Mouse (Mus musculus) embryonic facial prominence, embryonic 13.5 days (tissue): Measurements from ENCODE around the gene Ctdspl2. TPM values are rescaled to one million over a fixed set of nuclear protein-coding genes. Genes with fewer than 3 reads are reported as not detected.
"Not testable (repeated sequence)": the region's sequence is repeated elsewhere in the genome, so short reads cannot be mapped to it uniquely, and the experiment has no call there.

ENCODE experiments used
- ATAC-seq: fragments of 200-750 bp; cut with Nextera tagmentation; 2 replicates; pipeline ENCODE4 v1.8.0; 2017; ENCODE audit warnings: low read depth; ENCODE audit not compliant: insufficient number of reproducible peaks, insufficient read depth, low FRiP score, low TSS enrichment
- H3K27ac ChIP-seq: fragments of 300-500 bp; sonication (generic); 2 replicates; pipeline ENCODE4 v1.5.1; 2015; ENCODE audit warnings: moderate library complexity, mild to moderate bottlenecking, inconsistent platforms
- H3K27me3 ChIP-seq: fragments of 300-500 bp; sonication (generic); 2 replicates; pipeline ENCODE4 v1.6.1; 2015; ENCODE audit warnings: mild to moderate bottlenecking, inconsistent platforms
- H3K36me3 ChIP-seq: fragments of 300-500 bp; sonication (generic); 2 replicates; pipeline ENCODE4 v1.6.1; 2015; ENCODE audit warnings: mild to moderate bottlenecking, inconsistent platforms
- H3K4me1 ChIP-seq: fragments of 300-500 bp; sonication (generic); 2 replicates; pipeline ENCODE4 v1.6.1; 2015; ENCODE audit warnings: inconsistent platforms
- H3K4me2 ChIP-seq: fragments of 300-500 bp; sonication (generic); 2 replicates; pipeline ENCODE4 v1.6.1; 2015; ENCODE audit warnings: moderate library complexity, mild to moderate bottlenecking, inconsistent platforms
- H3K4me3 ChIP-seq: fragments of 300-500 bp; sonication (generic); 2 replicates; pipeline ENCODE4 v1.5.1; 2015; ENCODE audit warnings: mild to moderate bottlenecking, inconsistent platforms
- H3K9ac ChIP-seq: fragments of 300-500 bp; sonication (generic); 2 replicates; pipeline ENCODE4 v1.6.1; 2015; ENCODE audit warnings: mild to moderate bottlenecking, inconsistent platforms
- H3K9me3 ChIP-seq: fragments of 300-500 bp; sonication (generic); 2 replicates; pipeline ENCODE4 v1.6.1; 2016; ENCODE audit warnings: inconsistent platforms
- WGBS: fragments of 180-500 bp; shearing (Covaris S2); methylation state at CpG from one replicate; pipeline ENCODE4 v1.1.7; 2015; ENCODE audit warnings: mixed read lengths; 5-methylcytosine and 5-hydroxymethylcytosine counted together
- polyA plus RNA-seq: library from polyadenylated mRNA; unstranded; fragments of >200 nt; fragmentation: Nextera tagmentation; extraction: Ambion mirVana; gene quantifications from 2 replicates; pipeline ENCODE4 v1.2.1, GENCODE M21; 2015

Gene Ctdspl2
- polyA plus RNA-seq: 66.5 and 74.0 TPM in 2 replicates

DNA sequence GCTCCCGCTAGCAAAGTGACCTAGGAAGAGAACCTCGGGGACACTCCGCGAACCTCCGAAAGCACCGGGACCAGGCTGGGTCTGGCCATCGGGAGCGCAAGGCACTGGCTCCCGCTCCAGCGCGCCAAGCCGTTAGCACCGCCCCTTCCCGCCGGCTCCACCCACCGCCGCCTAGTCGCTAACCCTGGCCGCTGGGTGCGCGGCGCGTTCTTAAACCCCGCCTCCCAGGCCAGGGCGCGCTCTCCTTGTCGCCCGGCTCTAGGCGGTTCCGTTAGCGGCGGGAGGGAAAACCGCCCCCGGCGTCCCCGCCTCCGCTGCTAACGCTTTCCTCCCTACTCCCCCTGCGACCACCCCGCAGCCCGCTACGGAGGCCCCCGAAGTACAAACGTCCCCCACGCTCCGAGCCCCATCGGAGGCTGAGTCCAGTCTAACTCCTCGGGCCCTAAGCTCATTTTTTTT, at the start of gene Ctdspl2, which contains the start of gene Mageb3:
Gene Ctdspl2 (plus strand): TSS at position 237 of the 459 bp plus-strand sequence.
Gene Mageb3 (minus strand): TSS at position 328 of the 459 bp plus-strand sequence.
- Histone ChIP-seq H3K9ac (peak within 1 kb of the TSS; percentile 99), H3K27ac (peak within 1 kb of the TSS; percentile 94), H3K36me3 (peaks cover 7% of the 10 kb centered on the region), H3K9me3 (no peaks in the 10 kb centered on the region), H3K4me2 (peak within 1 kb of the TSS; percentile 74), H3K4me1 (peaks cover 20% of the 10 kb centered on the region), H3K4me3 (peak within 1 kb of the TSS; percentile 96), H3K27me3 (no peaks in the 10 kb centered on the region)
- under 1% methylated on average over 48 of the region's 48 CpGs for WGBS
- peak; percentile 98 for ATAC-seq

DNA sequence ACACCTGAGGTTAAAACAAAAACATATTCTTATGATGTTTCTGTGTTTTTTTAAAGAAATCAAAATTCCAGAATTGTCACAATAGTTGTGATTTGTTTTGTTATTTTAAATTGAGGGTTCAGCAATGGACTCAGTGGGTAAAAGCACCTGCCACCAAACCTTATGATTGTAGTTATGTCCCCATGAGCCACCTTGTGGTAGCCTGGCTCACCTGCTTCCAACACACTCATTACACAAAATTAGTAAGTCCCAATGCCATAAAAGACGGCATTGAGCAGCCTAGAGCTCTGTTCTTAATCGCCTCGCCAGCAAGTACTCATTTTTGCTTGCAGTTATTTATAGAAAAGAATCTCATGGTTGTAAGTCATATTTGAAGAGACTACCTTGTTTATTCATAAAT, 45.8 kb upstream of the Ctdspl2 start:
- Histone ChIP-seq H3K27me3 (no peaks in the 10 kb centered on the region), H3K9me3 (no peaks in the 10 kb centered on the region), H3K36me3 (peaks cover 59% of the 10 kb centered on the region), H3K4me3 (no peak overlapping the region), H3K4me1 (no peaks in the 10 kb centered on the region), H3K4me2 (no peak overlapping the region), H3K27ac (no peak overlapping the region), H3K9ac (no peak overlapping the region)
- 83% methylated on average over 3 of the region's 3 CpGs for WGBS
- no peak for ATAC-seq

DNA sequence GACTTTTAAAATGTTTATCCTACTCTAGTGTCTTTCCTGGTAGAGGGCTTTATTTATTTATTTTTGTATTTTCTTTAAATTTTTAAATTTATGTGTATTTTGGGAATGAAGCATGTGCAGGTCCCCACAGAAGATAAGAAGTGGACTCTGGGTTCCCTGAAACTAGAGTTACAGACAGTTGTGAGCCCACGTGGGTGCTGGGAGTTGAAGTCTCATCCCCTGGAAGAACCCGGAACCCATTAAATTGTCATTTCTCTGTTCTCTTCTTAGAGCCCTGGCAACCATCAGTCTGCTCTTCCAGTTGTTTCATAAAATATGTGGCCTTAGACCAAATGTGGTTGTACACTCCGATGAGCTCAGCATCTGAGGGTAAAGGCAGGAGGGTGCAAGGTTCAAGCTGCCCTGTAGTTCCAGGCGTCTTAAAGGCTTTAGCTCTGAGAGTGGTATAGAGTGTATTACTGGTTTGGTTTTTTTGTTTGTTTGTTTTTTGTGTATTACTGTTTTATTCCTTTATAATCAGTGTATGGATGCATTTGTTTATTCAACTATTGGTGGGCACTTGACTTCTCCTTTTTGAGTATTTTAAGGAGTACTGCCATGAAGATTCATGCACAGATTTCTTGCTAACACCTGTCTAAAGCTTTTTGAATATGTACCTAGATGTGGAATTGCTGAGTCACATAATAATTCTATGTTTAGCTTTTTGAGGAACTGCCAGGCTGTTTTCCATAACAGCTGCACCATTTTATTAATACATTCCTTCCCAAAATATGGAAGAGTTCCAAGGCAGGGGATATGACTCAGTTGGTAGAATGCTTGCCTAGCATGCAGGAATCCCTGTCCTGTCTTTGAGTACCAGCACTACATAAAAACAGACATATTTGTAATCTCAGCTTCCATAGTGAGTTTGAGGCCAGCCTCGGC, 39.5 kb upstream of the Ctdspl2 start:
- H3K27me3 ChIP-seq: no peaks in the 10 kb centered on the region
- H3K4me3 ChIP-seq: no peak overlapping the region
- H3K27ac ChIP-seq: no peak overlapping the region
- 91% methylated on average over 5 of the region's 5 CpGs for WGBS
- peaks cover 35% of the 10 kb centered on the region for H3K36me3 ChIP-seq
- H3K4me1 ChIP-seq: no peaks in the 10 kb centered on the region
- no peak for ATAC-seq
- no peaks in the 10 kb centered on the region for H3K9me3 ChIP-seq
- H3K4me2 ChIP-seq: no peak overlapping the region
- no peak overlapping the region for H3K9ac ChIP-seq

DNA sequence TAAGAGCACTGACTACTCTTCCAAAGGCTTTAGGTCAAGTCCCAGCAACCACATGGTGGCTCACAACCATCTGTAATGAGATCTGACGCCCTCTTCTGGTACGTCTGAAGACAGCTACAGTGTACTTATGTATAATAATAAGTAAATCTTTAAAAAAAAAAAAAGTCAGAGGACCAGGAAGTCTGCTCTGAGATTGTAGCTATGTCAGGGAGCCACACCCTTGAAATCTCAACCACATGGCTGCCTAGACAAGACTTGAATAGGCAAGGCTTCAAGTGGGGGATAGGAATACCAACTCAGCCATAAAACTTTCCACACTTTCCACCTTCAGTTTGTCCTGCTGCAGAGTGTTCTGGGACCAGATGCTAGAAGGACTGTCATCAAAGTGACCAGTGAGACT, 18.2 kb upstream of the Ctdspl2 start:
- H3K9ac ChIP-seq, ATAC-seq, H3K9me3 ChIP-seq, H3K27me3 ChIP-seq, H3K4me2 ChIP-seq, H3K4me3 ChIP-seq, H3K27ac ChIP-seq, H3K4me1 ChIP-seq: not testable (repeated sequence)
- H3K36me3 ChIP-seq: peaks cover 22% of the 10 kb centered on the region
- WGBS: 76% methylated on average over 2 of the region's 2 CpGs

DNA sequence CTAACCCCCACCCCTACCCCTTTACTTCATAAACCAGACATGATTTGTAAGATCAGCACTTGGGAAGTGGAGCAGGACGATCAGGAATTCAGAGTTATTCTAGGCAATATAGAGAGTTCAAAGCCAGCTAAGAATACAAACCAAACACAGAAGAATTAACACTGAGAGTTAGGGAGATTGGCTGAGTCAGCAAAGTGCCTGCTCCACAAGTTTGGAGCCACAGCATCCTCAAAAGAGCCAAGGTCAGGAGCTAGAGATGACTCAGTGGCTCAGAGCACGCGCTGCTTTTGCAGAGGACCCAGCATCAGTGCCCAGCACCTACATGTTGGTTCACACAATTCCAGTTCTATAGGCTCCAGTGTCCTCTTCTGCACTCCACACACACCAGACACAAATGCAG, 12.4 kb upstream of the Ctdspl2 start:
- Histone ChIP-seq H3K9me3 (no peaks in the 10 kb centered on the region), H3K4me2 (no peak overlapping the region), H3K4me3 (no peak overlapping the region), H3K9ac (no peak overlapping the region), H3K27ac (no peak overlapping the region), H3K27me3 (no peaks in the 10 kb centered on the region), H3K36me3 (no peaks in the 10 kb centered on the region), H3K4me1 (no peaks in the 10 kb centered on the region)
- 81% methylated on average over 3 of the region's 3 CpGs for WGBS
- ATAC-seq: no peak

DNA sequence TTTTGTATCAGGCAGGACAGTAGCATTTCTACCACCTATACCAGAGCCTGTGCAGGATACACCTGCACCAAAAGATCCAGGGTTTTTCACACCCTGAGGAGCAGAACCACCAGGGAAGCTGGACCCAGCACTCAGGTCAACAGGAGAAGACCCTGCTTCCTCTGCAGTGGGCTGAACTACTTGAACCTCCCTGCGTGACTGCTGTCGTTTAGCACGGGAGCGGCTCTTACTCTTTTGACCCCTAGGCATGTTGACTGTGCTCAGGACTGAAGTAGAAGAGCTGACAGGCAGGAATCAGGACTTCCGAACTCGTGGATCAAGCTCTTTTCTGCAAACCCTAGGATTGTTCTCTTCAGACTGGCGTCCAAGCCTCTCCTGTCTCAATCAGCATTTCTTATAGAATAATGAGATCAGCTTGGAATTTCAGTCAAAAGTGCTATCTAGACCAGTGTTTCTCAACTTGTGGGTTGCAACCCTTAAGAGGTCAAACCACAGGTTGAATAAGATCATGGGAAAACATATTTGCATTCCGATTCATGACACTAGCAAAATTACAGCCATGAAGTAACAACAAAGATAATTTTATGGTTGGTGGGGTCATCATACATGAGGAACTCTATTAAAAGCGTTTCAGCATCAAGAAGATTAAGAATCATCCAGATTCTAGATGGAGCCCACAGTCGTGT, 687 bp upstream of the Ctdspl2 start:
- peak overlapping the region; percentile 94 for H3K27ac ChIP-seq
- ATAC-seq: no peak
- H3K4me2 ChIP-seq: peak overlapping the region; percentile 74
- H3K4me1 ChIP-seq: peaks cover 20% of the 10 kb centered on the region
- 17% methylated on average over 10 of the region's 10 CpGs for WGBS
- H3K4me3 ChIP-seq: peak overlapping the region; percentile 96
- no peaks in the 10 kb centered on the region for H3K27me3 ChIP-seq
- H3K36me3 ChIP-seq: peaks cover 2% of the 10 kb centered on the region; the same call in 1 of the 2 replicates
- peak overlapping the region; percentile 99 for H3K9ac ChIP-seq
- H3K9me3 ChIP-seq: no peaks in the 10 kb centered on the region

DNA sequence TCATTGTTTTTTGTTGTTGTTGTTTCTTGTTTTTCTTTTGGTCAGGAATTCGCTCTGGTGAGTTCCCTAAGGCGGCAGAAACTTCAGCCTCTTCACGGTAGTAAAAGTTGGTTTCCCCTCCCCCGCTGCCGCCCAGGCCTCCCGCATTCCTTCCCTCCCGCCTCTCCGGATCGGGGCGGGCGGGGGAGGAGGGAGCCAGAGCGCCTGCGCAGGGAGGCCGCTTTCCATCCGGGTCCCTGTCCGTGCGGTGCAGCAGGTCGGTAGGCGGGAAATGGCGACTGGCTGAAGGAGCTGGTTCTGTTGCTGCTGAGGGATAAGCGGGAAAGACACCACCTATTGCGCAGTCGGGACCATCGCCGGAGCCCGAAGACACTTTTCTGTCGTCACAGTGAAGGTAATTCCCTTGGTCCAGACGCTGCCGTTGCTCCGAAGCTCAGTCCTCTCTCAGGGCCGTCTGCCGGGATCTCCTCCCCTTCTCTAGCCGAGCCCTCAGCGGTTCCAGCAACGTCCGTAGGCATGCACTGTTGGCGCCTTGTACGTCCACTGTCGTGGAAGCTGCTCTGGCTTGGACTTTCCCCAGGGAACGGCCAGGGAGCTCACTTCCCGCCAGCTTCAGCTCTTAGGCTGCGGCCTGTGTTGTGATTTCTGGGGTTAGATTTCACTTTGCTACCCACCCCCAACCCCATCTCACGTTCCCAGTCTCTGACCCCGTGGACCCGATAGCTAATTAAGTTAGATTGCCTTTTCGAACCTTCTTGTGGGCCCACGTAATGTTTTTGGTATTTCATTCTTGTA, 620 bp downstream of the Ctdspl2 start:
- Histone ChIP-seq H3K36me3 (peaks cover 9% of the 10 kb centered on the region), H3K4me1 (peaks cover 20% of the 10 kb centered on the region), H3K27me3 (no peaks in the 10 kb centered on the region), H3K4me3 (peak overlapping the region; percentile 96), H3K9me3 (no peaks in the 10 kb centered on the region), H3K9ac (peak overlapping the region; percentile 99), H3K27ac (peak overlapping the region; percentile 94), H3K4me2 (peak overlapping the region; percentile 74)
- ATAC-seq: peak; percentile 93
- under 1% methylated on average over 46 of the region's 47 CpGs for whole genome bisulfite sequencing

- Histone ChIP-seq H3K27me3 (no peaks in the 10 kb centered on the region), H3K9me3 (no peaks in the 10 kb centered on the region), H3K36me3 (peaks cover 14% of the 10 kb centered on the region), H3K4me3 (peak overlapping the region; percentile 96), H3K9ac (peak overlapping the region; percentile 99), H3K4me2 (peak overlapping the region; percentile 74), H3K4me1 (peaks cover 20% of the 10 kb centered on the region), H3K27ac (0 out of 2 replicates have a peak overlapping the region, but pooled peaks have one; percentile 94)
- no peak for ATAC-seq
- WGBS: 10% methylated on average over 8 of the region's 8 CpGs
Observed at GRCm38 (mm10) chr2:121957216-121957792, 1.5 kb downstream of the Ctdspl2 start.

DNA sequence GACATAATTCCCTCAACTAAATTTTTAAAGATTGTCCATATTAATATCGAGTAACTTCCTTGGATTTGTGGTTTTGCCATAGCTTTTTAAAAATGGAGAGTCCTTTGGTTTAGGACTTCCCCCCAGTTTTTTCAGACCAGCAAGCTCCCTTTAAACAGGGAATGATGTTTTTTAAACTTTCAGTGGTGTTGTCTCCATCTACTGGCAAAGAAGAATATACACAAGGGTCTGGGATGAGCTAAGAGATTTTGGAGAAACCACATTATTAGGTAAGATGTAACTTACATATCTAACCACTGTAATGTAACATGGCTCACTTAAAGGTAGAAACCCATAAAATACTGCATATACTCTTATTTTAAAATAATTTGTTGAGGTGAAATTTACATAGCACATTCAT, 39.9 kb downstream of the Ctdspl2 start:
- ATAC-seq: no peak
- Histone ChIP-seq H3K27ac (no peak overlapping the region), H3K36me3 (peaks cover 48% of the 10 kb centered on the region), H3K27me3 (no peaks in the 10 kb centered on the region), H3K4me3 (no peak overlapping the region), H3K4me1 (no peaks in the 10 kb centered on the region), H3K9ac (no peak overlapping the region), H3K9me3 (no peaks in the 10 kb centered on the region), H3K4me2 (no peak overlapping the region)
- 83% methylated on average over 1 of the region's 1 CpGs for WGBS

- no peak overlapping the region for H3K4me3 ChIP-seq
- H3K4me2 ChIP-seq: no peak overlapping the region
- H3K27ac ChIP-seq: no peak overlapping the region
- no peaks in the 10 kb centered on the region for H3K27me3 ChIP-seq
- no peaks in the 10 kb centered on the region for H3K4me1 ChIP-seq
- no peaks in the 10 kb centered on the region for H3K9me3 ChIP-seq
- H3K9ac ChIP-seq: no peak overlapping the region
- no peak for ATAC-seq
- peaks cover 53% of the 10 kb centered on the region for H3K36me3 ChIP-seq
- 51% methylated on average over 3 of the region's 3 CpGs for WGBS
Observed at GRCm38 (mm10) chr2:122008832-122009231, 53.0 kb downstream of the Ctdspl2 start.

- H3K9me3 ChIP-seq: no peaks in the 10 kb centered on the region
- no peaks in the 10 kb centered on the region for H3K27me3 ChIP-seq
- H3K9ac ChIP-seq: no peak overlapping the region
- no peak overlapping the region for H3K4me3 ChIP-seq
- no peaks in the 10 kb centered on the region for H3K4me1 ChIP-seq
- no peak for ATAC-seq
- peaks cover 45% of the 10 kb centered on the region for H3K36me3 ChIP-seq
- WGBS: 89% methylated on average over 7 of the region's 7 CpGs
- H3K4me2 ChIP-seq: no peak overlapping the region
- H3K27ac ChIP-seq: no peak overlapping the region
Observed at GRCm38 (mm10) chr2:122011441-122011840, 55.6 kb downstream of the Ctdspl2 start.
